Mouse (Mus musculus) c-Kit-negative CD71-positive TER-119-positive erythroid progenitor cells, embryonic 14.5 days (primary cell): ENCODE results near the gene Gm13289.
"Not testable (repeated sequence)": the region's sequence is repeated elsewhere in the genome, so short reads cannot be mapped to it uniquely, and the experiment has no call there.

Source experiments
- DNase-seq: peaks from one replicate; pipeline ENCODE4 v3.0.0-alpha.2; 2013; ENCODE audit warnings: low read depth, low spot score

Gene Gm13289

GRCm38 (mm10) chr4:88782335-88782734 is 5.6 kb downstream of the Gm13289 start:
- not testable (repeated sequence) for DNase-seq

DNA sequence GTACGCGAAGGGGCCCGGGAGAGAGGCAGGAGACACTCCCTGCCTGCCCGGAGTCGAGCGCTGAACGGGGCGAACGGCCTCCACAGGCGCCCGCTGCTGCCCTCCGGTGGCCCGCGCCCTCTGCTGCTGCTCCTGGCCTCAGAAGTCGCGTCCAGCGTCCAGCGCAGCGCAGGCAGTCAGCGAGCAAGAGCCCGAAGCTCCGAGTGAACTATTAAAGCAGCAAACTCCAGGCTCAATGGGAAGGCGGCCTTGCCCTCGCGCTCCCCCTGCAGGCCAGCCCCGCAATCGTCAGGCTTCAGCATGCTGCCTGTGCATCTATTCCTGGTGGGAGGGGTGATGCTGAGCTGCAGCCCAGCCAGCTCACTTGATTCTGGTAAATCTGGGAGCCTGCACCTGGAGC is 8.7 kb downstream of the Gm13289 start, which contains the start of gene Gm13276:
Gene Gm13276, plus strand, starts transcription at position 301 of the 400 bp plus-strand sequence.
- not testable (repeated sequence) for DNase-seq

DNA sequence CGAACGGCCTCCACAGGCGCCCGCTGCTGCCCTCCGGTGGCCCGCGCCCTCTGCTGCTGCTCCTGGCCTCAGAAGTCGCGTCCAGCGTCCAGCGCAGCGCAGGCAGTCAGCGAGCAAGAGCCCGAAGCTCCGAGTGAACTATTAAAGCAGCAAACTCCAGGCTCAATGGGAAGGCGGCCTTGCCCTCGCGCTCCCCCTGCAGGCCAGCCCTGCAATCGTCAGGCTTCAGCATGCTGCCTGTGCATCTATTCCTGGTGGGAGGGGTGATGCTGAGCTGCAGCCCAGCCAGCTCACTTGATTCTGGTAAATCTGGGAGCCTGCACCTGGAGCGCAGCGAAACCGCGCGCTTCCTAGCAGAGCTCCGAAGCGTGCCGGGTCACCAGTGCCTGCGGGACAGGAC is 11.7 kb downstream of the Gm13289 start, which contains the start of gene Gm13277:
Gene Gm13277, plus strand, starts transcription at position 231 of the 400 bp plus-strand sequence.
- DNase-seq: not testable (repeated sequence)

- not testable (repeated sequence) for DNase-seq
These were observed 14.5 kb downstream of the Gm13289 start, which contains the start of gene Gm13278 for GRCm38 (mm10) chr4:88791250-88791649. Gene Gm13278 (plus strand): TSS chr4:88791550.

- DNase-seq: not testable (repeated sequence)
These were observed 17.4 kb downstream of the Gm13289 start, which contains the start of gene Gm13275 for GRCm38 (mm10) chr4:88793936-88794675. Gene Gm13275 (plus strand): TSS chr4:88794487.

- not testable (repeated sequence) for DNase-seq
These were observed 20.4 kb downstream of the Gm13289 start, which contains the start of gene Gm13279 for GRCm38 (mm10) chr4:88797097-88797496. Gene Gm13279 (plus strand): TSS chr4:88797397.

- not testable (repeated sequence) for DNase-seq
These were observed 22.6 kb downstream of the Gm13289 start, which contains the start of gene Gm13285 for GRCm38 (mm10) chr4:88799365-88799764. Gene Gm13285 (plus strand): TSS chr4:88799665.

- not testable (repeated sequence) for DNase-seq
These were observed 26.2 kb downstream of the Gm13289 start, which contains the start of gene Gm13287 for GRCm38 (mm10) chr4:88802954-88803353. Gene Gm13287 (plus strand): TSS chr4:88803254.

- not testable (repeated sequence) for DNase-seq
These were observed 28.5 kb downstream of the Gm13289 start, which contains the start of gene Gm13288 for GRCm38 (mm10) chr4:88805231-88805630. Gene Gm13288 (plus strand): TSS chr4:88805531.

- DNase-seq: not testable (repeated sequence)
These were observed 29.0 kb downstream of the Gm13289 start for GRCm38 (mm10) chr4:88805761-88806160.

DNA sequence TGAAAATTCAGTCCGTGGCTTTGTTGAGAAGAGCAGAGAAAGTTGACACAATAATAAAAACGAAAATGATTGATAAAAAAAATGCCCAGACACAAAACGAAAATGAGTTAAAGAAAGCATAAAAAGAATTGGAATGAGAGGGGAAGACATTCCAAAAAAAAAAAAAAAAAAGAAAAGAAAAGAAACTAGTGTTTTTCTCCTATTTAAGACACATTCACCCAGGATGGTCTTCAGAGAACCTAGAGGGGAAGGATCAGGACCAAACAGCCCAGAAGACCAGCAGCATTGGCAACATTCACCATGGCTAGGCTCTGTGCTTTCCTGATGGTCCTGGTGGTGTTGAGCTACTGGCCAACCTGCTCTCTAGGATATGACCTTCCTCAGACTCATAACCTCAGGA is 39.2 kb downstream of the Gm13289 start, which contains the start of gene Ifna7:
Gene Ifna7, plus strand, starts transcription at position 301 of the 400 bp plus-strand sequence.
- no peak for DNase-seq

- DNase-seq: no peak
These were observed 42.9 kb downstream of the Gm13289 start, which contains the start of gene Ifna11 for GRCm38 (mm10) chr4:88819659-88820058. Gene Ifna11 (plus strand): TSS chr4:88819959.

GRCm38 (mm10) chr4:88822995-88823394 is 46.3 kb downstream of the Gm13289 start:
- no peak for DNase-seq
